Mouse (Mus musculus) neural tube, embryonic 12.5 days (tissue): ENCODE data around the gene Ect2l. TPM values are rescaled to one million over a fixed set of nuclear protein-coding genes. Genes with fewer than 3 reads are reported as not detected.

Source experiments
- ATAC-seq: fragments of 200-750 bp; cut with Nextera tagmentation; 2 replicates; pipeline ENCODE4 v1.8.0; 2017; ENCODE audit warnings: low read depth, mild to moderate bottlenecking, moderate TSS enrichment, moderate library complexity; ENCODE audit not compliant: low FRiP score
- H3K27ac ChIP-seq: fragments of 300-500 bp; sonication (generic); 2 replicates; pipeline ENCODE4 v1.5.1; 2016
- H3K27me3 ChIP-seq: fragments of 300-500 bp; sonication (generic); replicated peaks from 2 replicates; pipeline ENCODE4 v1.6.1; 2016; ENCODE audit warnings: mild to moderate bottlenecking
- H3K36me3 ChIP-seq: fragments of 300-500 bp; sonication (generic); 2 replicates; pipeline ENCODE4 v1.6.1; 2016; ENCODE audit warnings: mild to moderate bottlenecking
- H3K4me1 ChIP-seq: fragments of 300-500 bp; sonication (generic); 2 replicates; pipeline ENCODE4 v1.6.1; 2016
- H3K4me2 ChIP-seq: fragments of 300-500 bp; sonication (generic); replicated peaks from 2 replicates; pipeline ENCODE4 v1.6.1; 2016; ENCODE audit warnings: mild to moderate bottlenecking
- H3K4me3 ChIP-seq: fragments of 300-500 bp; sonication (generic); 2 replicates; pipeline ENCODE4 v1.5.1; 2016
- H3K9ac ChIP-seq: fragments of 300-500 bp; sonication (generic); 2 replicates; pipeline ENCODE4 v1.6.1; 2016; ENCODE audit warnings: mild to moderate bottlenecking
- H3K9me3 ChIP-seq: fragments of 300-500 bp; sonication (generic); 2 replicates; pipeline ENCODE4 v1.6.1; 2016; ENCODE audit warnings: mild to moderate bottlenecking
- WGBS: fragments of 180-500 bp; shearing (Covaris S2); methylation state at CpG from one replicate; pipeline ENCODE4 v1.1.7; 2016; 5-methylcytosine and 5-hydroxymethylcytosine counted together
- polyA plus RNA-seq: library from polyadenylated mRNA; unstranded; fragments of >200 nt; fragmentation: Nextera tagmentation; extraction: Ambion mirVana; gene quantifications from 2 replicates; pipeline ENCODE4 v1.2.1, GENCODE M21; 2016

Ect2l gene
- 0.45 and 0.47 TPM in 2 replicates for polyA plus RNA-seq

DNA sequence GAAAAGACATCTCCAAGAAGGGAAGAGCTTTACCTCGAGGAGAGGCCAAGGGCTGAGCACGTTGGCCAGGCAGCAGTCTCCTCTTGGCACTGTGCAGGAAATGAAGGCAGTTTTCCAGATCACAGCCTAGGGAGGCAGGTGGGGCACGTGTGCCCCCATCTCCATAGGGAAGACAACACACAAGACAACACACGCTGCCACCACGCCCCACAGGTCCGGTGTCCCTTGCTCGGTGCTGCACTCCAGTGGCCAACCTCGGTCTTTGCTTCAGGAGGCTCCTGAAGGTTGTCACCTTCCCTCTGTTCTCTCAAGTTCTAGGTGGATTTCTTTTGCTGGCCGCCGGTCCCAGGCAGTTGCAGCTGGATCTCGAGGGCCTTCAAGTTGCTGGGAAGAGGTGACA, at the start of gene Ect2l:
Gene Ect2l (minus strand): TSS at position 165 of the 400 bp plus-strand sequence.
- H3K4me1 ChIP-seq: no peaks in the 10 kb centered on the region
- H3K4me2 ChIP-seq: peak within 1 kb of the TSS; percentile 42
- H3K9ac ChIP-seq: no peak within 1 kb of the TSS
- no peaks in the 10 kb centered on the region for H3K36me3 ChIP-seq
- H3K4me3 ChIP-seq: no peak within 1 kb of the TSS
- H3K27ac ChIP-seq: no peak within 1 kb of the TSS
- ATAC-seq: peak; percentile 61; the same call in 1 of the 2 replicates
- H3K9me3 ChIP-seq: no peaks in the 10 kb centered on the region
- H3K27me3 ChIP-seq: no peaks in the 10 kb centered on the region
- WGBS: 13% methylated on average over 11 of the region's 11 CpGs

- no peak overlapping the region for H3K4me2 ChIP-seq
- no peak overlapping the region for H3K9ac ChIP-seq
- H3K27ac ChIP-seq: no peak overlapping the region
- ATAC-seq: no peak
- H3K36me3 ChIP-seq: no peaks in the 10 kb centered on the region
- WGBS: 79% methylated on average over 4 of the region's 4 CpGs
- no peaks in the 10 kb centered on the region for H3K9me3 ChIP-seq
- H3K27me3 ChIP-seq: no peaks in the 10 kb centered on the region
- no peaks in the 10 kb centered on the region for H3K4me1 ChIP-seq
- H3K4me3 ChIP-seq: no peak overlapping the region
Observed at GRCm38 (mm10) chr10:18251345-18251744, 40.7 kb upstream of the Ect2l start.

GRCm38 (mm10) chr10:18243614-18244013, 32.9 kb upstream of the Ect2l start:
- no peak overlapping the region for H3K4me3 ChIP-seq
- no peaks in the 10 kb centered on the region for H3K4me1 ChIP-seq
- no peak for ATAC-seq
- no peak overlapping the region for H3K9ac ChIP-seq
- 74% methylated on average over 2 of the region's 2 CpGs for WGBS
- H3K36me3 ChIP-seq: no peaks in the 10 kb centered on the region
- H3K9me3 ChIP-seq: no peaks in the 10 kb centered on the region
- no peak overlapping the region for H3K27ac ChIP-seq
- no peaks in the 10 kb centered on the region for H3K27me3 ChIP-seq
- H3K4me2 ChIP-seq: no peak overlapping the region

- no peaks in the 10 kb centered on the region for H3K36me3 ChIP-seq
- no peak for ATAC-seq
- no peak overlapping the region for H3K27ac ChIP-seq
- H3K4me2 ChIP-seq: no peak overlapping the region
- H3K4me1 ChIP-seq: no peaks in the 10 kb centered on the region
- no peak overlapping the region for H3K9ac ChIP-seq
- H3K9me3 ChIP-seq: no peaks in the 10 kb centered on the region
- WGBS: 93% methylated on average over 7 of the region's 7 CpGs
- no peaks in the 10 kb centered on the region for H3K27me3 ChIP-seq
- H3K4me3 ChIP-seq: no peak overlapping the region
Observed at GRCm38 (mm10) chr10:18237191-18237590, 26.5 kb upstream of the Ect2l start.

GRCm38 (mm10) chr10:18236328-18236927, 25.7 kb upstream of the Ect2l start:
- H3K36me3 ChIP-seq: no peaks in the 10 kb centered on the region
- H3K4me1 ChIP-seq: no peaks in the 10 kb centered on the region
- H3K9me3 ChIP-seq: no peaks in the 10 kb centered on the region
- H3K9ac ChIP-seq: no peak overlapping the region
- H3K4me2 ChIP-seq: no peak overlapping the region
- no peak overlapping the region for H3K27ac ChIP-seq
- H3K27me3 ChIP-seq: no peaks in the 10 kb centered on the region
- H3K4me3 ChIP-seq: no peak overlapping the region
- ATAC-seq: no peak
- 82% methylated on average over 5 of the region's 5 CpGs for WGBS

DNA sequence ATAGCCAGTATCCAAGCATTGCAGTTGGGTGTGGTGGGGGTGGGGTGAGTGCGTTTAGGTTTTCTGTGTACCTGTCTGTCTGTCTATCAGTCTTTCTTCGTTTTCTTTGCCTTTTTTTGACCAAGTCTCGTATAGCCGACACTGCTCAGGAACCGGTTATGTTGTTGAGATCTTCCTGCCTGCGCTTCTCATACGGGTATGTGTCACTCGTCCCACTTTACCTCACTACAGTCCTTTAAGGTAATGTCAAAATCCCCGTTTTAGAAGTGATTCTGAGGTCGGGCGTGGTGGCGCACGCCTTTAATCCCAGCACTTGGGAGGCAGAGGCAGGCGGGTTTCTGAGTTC, 24.7 kb upstream of the Ect2l start:
- Histone ChIP-seq H3K4me3 (peak overlapping the region; percentile 60), H3K36me3 (no peaks in the 10 kb centered on the region), H3K27ac (no peak overlapping the region), H3K4me2 (peak overlapping the region; percentile 69), H3K27me3 (no peaks in the 10 kb centered on the region), H3K9ac (peak overlapping the region; percentile 64), H3K4me1 (no peaks in the 10 kb centered on the region), H3K9me3 (no peaks in the 10 kb centered on the region)
- 12% methylated on average over 14 of the region's 14 CpGs for WGBS
- peak; percentile 62 for ATAC-seq

- ATAC-seq: peak; percentile 100
- WGBS: 1% methylated on average over 41 of the region's 41 CpGs
- H3K27me3 ChIP-seq: no peaks in the 10 kb centered on the region
- no peaks in the 10 kb centered on the region for H3K9me3 ChIP-seq
- H3K4me3 ChIP-seq: peak within 1 kb of the TSS; percentile 60
- H3K4me1 ChIP-seq: no peaks in the 10 kb centered on the region
- H3K27ac ChIP-seq: no peak within 1 kb of the TSS
- peak within 1 kb of the TSS; percentile 64 for H3K9ac ChIP-seq
- H3K36me3 ChIP-seq: no peaks in the 10 kb centered on the region
- peak within 1 kb of the TSS; percentile 69 for H3K4me2 ChIP-seq
Observed at GRCm38 (mm10) chr10:18234560-18235401, 24.1 kb upstream of the Ect2l start, which contains the start of gene Ccdc28a. Ccdc28a (minus strand) TSS chr10:18234998.

- Histone ChIP-seq H3K4me1 (no peaks in the 10 kb centered on the region), H3K36me3 (no peaks in the 10 kb centered on the region), H3K9me3 (no peaks in the 10 kb centered on the region), H3K4me3 (no peak overlapping the region), H3K4me2 (peak overlapping the region; percentile 69), H3K9ac (no peak overlapping the region), H3K27me3 (no peaks in the 10 kb centered on the region), H3K27ac (no peak overlapping the region)
- 58% methylated on average over 3 of the region's 3 CpGs for WGBS
- ATAC-seq: no peak
Observed at GRCm38 (mm10) chr10:18233891-18234290, 23.2 kb upstream of the Ect2l start.

DNA sequence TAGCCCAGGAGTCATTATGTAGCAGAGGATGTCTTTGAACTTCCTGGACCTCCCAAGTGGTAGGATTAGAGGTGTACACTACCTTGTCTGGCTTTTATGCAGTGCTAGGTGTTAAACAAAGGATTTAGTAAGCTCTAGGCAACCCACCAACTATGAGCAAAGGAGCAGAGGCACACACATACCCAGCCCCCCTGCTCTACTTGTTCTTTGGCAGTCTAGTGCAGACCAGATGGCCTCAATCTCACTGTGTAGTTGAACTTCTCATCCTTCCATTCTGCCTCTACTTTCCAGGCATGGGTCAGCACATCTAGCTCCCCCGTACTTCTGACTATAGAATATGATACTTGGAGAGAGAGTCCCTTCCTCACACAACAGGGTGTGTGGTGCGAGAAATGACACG, 13.7 kb upstream of the Ect2l start:
- no peak overlapping the region for H3K4me2 ChIP-seq
- no peak overlapping the region for H3K4me3 ChIP-seq
- no peaks in the 10 kb centered on the region for H3K9me3 ChIP-seq
- H3K27ac ChIP-seq: no peak overlapping the region
- H3K36me3 ChIP-seq: no peaks in the 10 kb centered on the region
- H3K9ac ChIP-seq: no peak overlapping the region
- no peaks in the 10 kb centered on the region for H3K4me1 ChIP-seq
- no peak for ATAC-seq
- 94% methylated on average over 3 of the region's 3 CpGs for WGBS
- H3K27me3 ChIP-seq: no peaks in the 10 kb centered on the region

GRCm38 (mm10) chr10:18219351-18219750, 8.7 kb upstream of the Ect2l start:
- Histone ChIP-seq H3K27me3 (no peaks in the 10 kb centered on the region), H3K9me3 (no peaks in the 10 kb centered on the region), H3K36me3 (no peaks in the 10 kb centered on the region), H3K9ac (no peak overlapping the region), H3K27ac (no peak overlapping the region), H3K4me1 (no peaks in the 10 kb centered on the region), H3K4me3 (no peak overlapping the region), H3K4me2 (no peak overlapping the region)
- ATAC-seq: no peak
- WGBS: 91% methylated on average over 10 of the region's 10 CpGs

DNA sequence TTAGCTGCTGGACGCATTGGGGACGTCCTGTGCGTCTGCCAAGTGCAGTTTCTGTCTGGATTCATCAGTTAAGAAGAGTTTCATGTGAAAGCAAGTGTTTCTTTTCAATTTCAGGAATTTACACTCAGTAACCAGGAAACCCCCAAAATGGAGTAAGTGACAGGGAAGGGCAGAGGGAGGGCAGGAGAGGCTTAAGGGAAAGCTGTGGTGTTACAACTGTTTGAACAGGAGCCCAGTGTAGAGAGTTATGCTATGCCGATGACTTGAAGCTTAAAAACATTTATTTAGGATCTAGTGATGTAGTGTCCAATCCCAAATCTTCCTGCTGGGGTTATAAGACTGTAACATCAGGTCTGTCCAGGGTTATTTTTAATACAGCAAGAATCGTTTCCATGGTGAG, 3.4 kb upstream of the Ect2l start:
- Histone ChIP-seq H3K4me2 (no peak overlapping the region), H3K27me3 (no peaks in the 10 kb centered on the region), H3K9ac (no peak overlapping the region), H3K9me3 (no peaks in the 10 kb centered on the region), H3K4me1 (no peaks in the 10 kb centered on the region), H3K4me3 (no peak overlapping the region), H3K36me3 (no peaks in the 10 kb centered on the region), H3K27ac (no peak overlapping the region)
- 90% methylated on average over 5 of the region's 5 CpGs for WGBS
- ATAC-seq: no peak

- no peak overlapping the region for H3K9ac ChIP-seq
- no peaks in the 10 kb centered on the region for H3K4me1 ChIP-seq
- no peak for ATAC-seq
- H3K27me3 ChIP-seq: no peaks in the 10 kb centered on the region
- 85% methylated on average over 4 of the region's 4 CpGs for WGBS
- H3K27ac ChIP-seq: no peak overlapping the region
- H3K36me3 ChIP-seq: no peaks in the 10 kb centered on the region
- H3K4me2 ChIP-seq: no peak overlapping the region
- H3K9me3 ChIP-seq: no peaks in the 10 kb centered on the region
- no peak overlapping the region for H3K4me3 ChIP-seq
Observed at GRCm38 (mm10) chr10:18213373-18213772, 2.7 kb upstream of the Ect2l start.
